ENCODE assay signal across 23 mouse cellular contexts in genomic region chr9:96538916-96539315, GRCm38 (mm10). TPM values are rescaled to one million over a fixed set of nuclear protein-coding genes. Genes with fewer than 3 reads are reported as not detected.
DNase-seq lines count a peak whose midpoint lies in the region; ATAC-seq and TF ChIP-seq lines count a peak whose summit lies in the region.
"Had no signal": no experiment of that assay in that cellular context is flagged by ENCODE, and none has a peak within 500 bp of the region (broad histone marks: within the 10 kb centered on the region; RNA-seq: fewer than 3 reads in every experiment).

No protein-coding gene starts in this region.

- H3K27ac ChIP-seq in ES-Bruce4 (ENCODE audit: insufficient read depth, low read length): 0 out of 2 replicates have a peak overlapping the region, but pooled peaks have one; percentile 2
- H3K27ac ChIP-seq in lung, embryonic 16.5 days (ENCODE audit: low read length): no peak overlapping the region
- H3K27ac ChIP-seq: kidney, postnatal 0 days; liver, embryonic 14.5 days had no signal

- no peaks in the 10 kb centered on the region for H3K36me3 ChIP-seq in ES-Bruce4 (ENCODE audit: control insufficient read depth, insufficient read depth, low read length, poor library complexity, severe bottlenecking)
- peaks cover 5% of the 10 kb centered on the region for H3K36me3 ChIP-seq in lung, embryonic 16.5 days (ENCODE audit: control insufficient read depth, insufficient read depth, low read length)

- no peak for TF ChIP-seq POLR2A in ES-Bruce4 (IDR thresholded peaks at IDR 0.05; ENCODE audit: insufficient read depth, low read length)

- no peaks in the 10 kb centered on the region for H3K27me3 ChIP-seq in ES-Bruce4 (ENCODE audit: control insufficient read depth, insufficient read depth, low read length, poor library complexity, severe bottlenecking)
- H3K27me3 ChIP-seq in lung, embryonic 16.5 days (ENCODE audit: control insufficient read depth, insufficient read depth, low read depth, low read length): no peaks in the 10 kb centered on the region
- H3K27me3 ChIP-seq: CH12.LX, Patski had no signal

- peak; percentile 42; the same call in 1 of the 2 replicates for ATAC-seq in lung, embryonic 16.5 days (ENCODE audit: low read depth)
- ATAC-seq: forebrain, embryonic 14.5 days; Patski had no signal

- H3K9me3 ChIP-seq in ES-Bruce4 (replicated peaks; ENCODE audit: control insufficient read depth, insufficient read depth, low read length, poor library complexity, severe bottlenecking): no peaks in the 10 kb centered on the region
- no peaks in the 10 kb centered on the region for H3K9me3 ChIP-seq in lung, embryonic 16.5 days (ENCODE audit: control insufficient read depth, low read length)

- peak; percentile 30 for DNase-seq in adrenal gland, postnatal 14 days
- no peak for DNase-seq in adrenal gland, adult 2 months
- peak; percentile 28 for DNase-seq in kidney, postnatal 10 days
- DNase-seq in kidney, adult 11 months: no peak
- DNase-seq in urinary bladder, postnatal 36 days (ENCODE audit: low spot score in 2 of 2): no peak
- DNase-seq in right cerebral cortex, postnatal 10 days (ENCODE audit: low spot score in 2 of 2): no peak
- DNase-seq: cerebellum, adult 8-10 months; embryo, embryonic 11 days; gastrocnemius, postnatal 36 days; right cerebral cortex, postnatal 14 days; thymus, postnatal 36 days had no signal

- 48% methylated on average over 10 of the region's 10 CpGs for WGBS in lung, embryonic 16.5 days

- H3K4me3 ChIP-seq in ES-Bruce4 (ENCODE audit: low read depth, low read length): no peak overlapping the region
- no peak overlapping the region for H3K4me3 ChIP-seq in lung, embryonic 16.5 days (ENCODE audit: low read length)
- H3K4me3 ChIP-seq: myocyte had no signal

- TF ChIP-seq EP300 in ES-Bruce4 (IDR thresholded peaks at IDR 0.05; ENCODE audit: insufficient read depth, low read depth, low read length): no peak

- TF ChIP-seq CTCF in ES-Bruce4 (IDR thresholded peaks at IDR 0.05; ENCODE audit: low read depth, low read length): no peak

- no peaks in the 10 kb centered on the region for H3K4me1 ChIP-seq in ES-Bruce4 (ENCODE audit: control insufficient read depth, insufficient read depth, low read length)
- peaks cover 8% of the 10 kb centered on the region for H3K4me1 ChIP-seq in lung, embryonic 16.5 days (replicated peaks; ENCODE audit: control insufficient read depth, insufficient read depth, low read length)

- no peak overlapping the region for H3K4me2 ChIP-seq in lung, embryonic 16.5 days (ENCODE audit: low read depth, low read length)
- H3K4me2 ChIP-seq: heart, embryonic 11.5 days; midbrain, embryonic 11.5 days had no signal

- no peak overlapping the region for H3K9ac ChIP-seq in ES-Bruce4 (ENCODE audit: low read depth, poor library complexity, severe bottlenecking)
- H3K9ac ChIP-seq in lung, embryonic 16.5 days (ENCODE audit: low read length): no peak overlapping the region
- H3K9ac ChIP-seq: liver, embryonic 14.5 days had no signal

RNA-seq across cellular contexts. Expression of gene Gm28729, which starts 13.9 kb away (rescaled TPM):
- total RNA-seq in adrenal gland, postnatal 14 days (2021): not detected in 2 replicates
- total RNA-seq in adrenal gland, adult 2 months (2021): under 1 TPM in 1 of 2 experiments, not detected in 1; 0.14 TPM
- polyA plus RNA-seq in adrenal gland, adult 2 months (2012; rRNA removed): not detected in 2 replicates
- not detected in 2 replicates for polyA plus RNA-seq in ES-Bruce4 (2011; ENCODE audit: insufficient read depth, insufficient read length, low read depth, missing spikeins)
- 1.7 and 2.0 TPM in 2 replicates for polyA plus RNA-seq in lung, embryonic 16.5 days (2015; fragmentation: Nextera tagmentation; extraction: Ambion mirVana)
- total RNA-seq: CH12.LX; hematopoietic stem cell, adult 5-6 weeks; left cerebral cortex, postnatal 36 days had no signal
- polyA plus RNA-seq: heart, embryonic 11.5 days; midbrain, embryonic 11.5 days; myocyte; Patski had no signal

Comparison
In these comparisons a context has a peak if more than half of its experiments do, and no peak if none do; other contexts are left out.
1. DNase-seq: peak in adrenal gland, postnatal 14 days (single experiment) and kidney, postnatal 10 days (single experiment); none in adrenal gland, adult 2 months (single experiment), kidney, adult 11 months (single experiment), urinary bladder, postnatal 36 days (0 of 2) and right cerebral cortex, postnatal 10 days (0 of 2).